Mouse (Mus musculus): ENCODE measurements around the gene Mlst8. TPM values are rescaled to one million over a fixed set of nuclear protein-coding genes. Genes with fewer than 3 reads are reported as not detected.

The Mlst8 gene
- 21.7 and 23.7 TPM in 2 replicates for polyA plus RNA-seq (2014; fragmentation: Nextera tagmentation; extraction: Ambion mirVana)

DNA sequence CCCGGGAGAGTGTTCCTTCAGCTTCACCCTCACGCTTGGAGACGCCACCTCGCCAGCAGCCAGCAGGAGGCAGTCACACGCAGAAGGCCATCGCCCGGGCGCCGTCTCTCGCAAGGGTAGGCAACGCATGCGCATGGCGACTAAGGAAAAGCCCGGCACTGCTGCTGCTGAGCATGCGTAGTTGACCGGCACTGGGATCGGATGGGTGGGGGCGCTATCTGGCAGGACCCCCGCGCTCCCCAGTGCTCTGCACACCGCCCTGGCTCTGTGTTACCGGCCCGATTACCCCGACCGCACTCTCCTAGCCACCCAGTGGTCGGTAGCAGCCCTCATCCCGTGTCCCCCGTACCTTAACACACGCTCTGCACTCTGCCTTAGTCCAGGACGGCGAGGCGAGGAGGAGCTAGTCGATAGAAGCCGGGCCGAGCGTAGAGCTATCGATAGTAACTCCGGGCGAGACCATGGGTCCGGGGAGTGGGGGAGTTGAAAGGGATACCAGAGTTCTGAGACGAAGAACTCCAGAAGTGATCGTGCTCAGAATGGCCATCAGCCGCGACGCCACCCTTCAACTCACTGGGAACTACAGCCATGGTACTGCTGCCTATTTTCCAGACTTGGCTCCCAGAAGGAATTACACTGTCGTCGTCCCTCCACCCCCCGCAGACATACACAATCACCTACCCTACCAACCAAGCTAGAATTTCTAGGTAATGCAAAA, at the start of gene Mlst8:
TSS of gene Mlst8 (minus strand) at position 416 of the 718 bp plus-strand sequence.
- Histone ChIP-seq H3K4me3 (ENCODE audit: low read depth, low read length) (peak within 1 kb of the TSS; percentile 83), H3K9ac (ENCODE audit: low read depth, low read length) (peak within 1 kb of the TSS; percentile 92), H3K9me3 (ENCODE audit: control insufficient read depth, low read length) (no peaks in the 10 kb centered on the region), H3K27ac (replicated peaks; ENCODE audit: low read depth, low read length) (peak within 1 kb of the TSS; percentile 91), H3K36me3 (ENCODE audit: control insufficient read depth, insufficient read depth, low read length) (peaks cover 36% of the 10 kb centered on the region), H3K27me3 (replicated peaks; ENCODE audit: control insufficient read depth, insufficient read depth, low read length) (no peaks in the 10 kb centered on the region), H3K4me2 (ENCODE audit: low read depth, low read length) (peak within 1 kb of the TSS; percentile 87), H3K4me1 (ENCODE audit: control insufficient read depth, insufficient read depth, low read length) (peaks cover 7% of the 10 kb centered on the region)
- WGBS = 0% methylated on average over 44 of the region's 48 CpGs
- DNase-seq (ENCODE audit: low spot score) (peak; percentile 97), ATAC-seq (ENCODE audit: low read depth) (peak; percentile 95)

- H3K36me3 ChIP-seq (ENCODE audit: control insufficient read depth, insufficient read depth, low read length) = peaks cover 24% of the 10 kb centered on the region
- no peak for ATAC-seq (ENCODE audit: low read depth)
- no peaks in the 10 kb centered on the region for H3K9me3 ChIP-seq (ENCODE audit: control insufficient read depth, low read length)
- H3K9ac ChIP-seq (ENCODE audit: low read depth, low read length) = peak overlapping the region; percentile 79
- H3K4me2 ChIP-seq (ENCODE audit: low read depth, low read length) = peak overlapping the region; percentile 90
- peak overlapping the region; percentile 58 for H3K4me3 ChIP-seq (ENCODE audit: low read depth, low read length)
- no peak for DNase-seq (ENCODE audit: low spot score)
- under 1% methylated on average over 8 of the region's 8 CpGs for WGBS
- H3K27me3 ChIP-seq (replicated peaks; ENCODE audit: control insufficient read depth, insufficient read depth, low read length) = no peaks in the 10 kb centered on the region
- peak overlapping the region; percentile 85 for H3K27ac ChIP-seq (replicated peaks; ENCODE audit: low read depth, low read length)
- peaks cover 24% of the 10 kb centered on the region for H3K4me1 ChIP-seq (ENCODE audit: control insufficient read depth, insufficient read depth, low read length)
Measured at GRCm38 (mm10) chr17:24528560-24528918, 49.7 kb upstream of the Mlst8 start.

DNA sequence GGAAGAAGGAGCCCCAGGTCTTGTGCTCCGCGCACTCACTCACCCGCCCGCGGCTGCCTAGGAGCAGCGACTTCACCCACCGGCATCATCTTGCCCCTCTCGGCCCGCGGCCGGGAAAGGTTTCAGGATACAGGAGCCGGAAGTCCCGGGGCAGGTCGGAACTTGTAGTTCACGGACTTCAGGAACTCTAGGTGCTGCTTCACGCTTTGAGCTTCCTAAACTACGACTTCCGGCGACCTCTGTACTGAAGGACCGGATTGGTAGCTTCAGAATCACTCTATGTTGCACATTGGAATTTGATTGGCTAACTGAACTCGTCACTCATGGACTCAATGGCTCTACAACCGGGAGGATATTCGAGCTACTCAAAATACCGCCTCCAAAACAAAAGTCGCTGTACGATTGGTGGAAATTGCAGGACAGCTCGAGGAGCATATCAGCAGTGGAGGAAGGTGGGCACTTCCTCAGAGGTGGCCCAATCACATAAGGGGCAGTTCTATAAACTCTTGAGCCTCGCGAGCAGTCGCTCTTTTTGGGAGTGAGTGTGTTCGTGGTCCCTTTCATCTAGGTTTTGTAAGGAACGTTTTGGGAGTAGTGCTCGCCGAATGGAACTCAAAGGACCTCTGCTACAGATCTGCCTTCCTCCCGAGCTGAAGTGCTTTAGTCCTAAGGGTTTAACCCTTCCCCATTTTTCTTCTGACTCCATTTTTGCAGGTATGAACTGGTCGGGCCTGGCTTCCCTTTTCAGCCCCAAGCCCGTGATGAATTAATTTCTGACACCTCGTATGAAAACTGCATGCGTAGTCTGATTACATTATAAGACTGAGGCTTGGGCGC, 49.1 kb upstream of the Mlst8 start, which contains the start of gene Traf7:
TSS of gene Traf7 (minus strand) at position 216 of the 837 bp plus-strand sequence.
- peak; percentile 98 for ATAC-seq (ENCODE audit: low read depth)
- Histone ChIP-seq H3K9ac (ENCODE audit: low read depth, low read length) (peak within 1 kb of the TSS; percentile 90), H3K27ac (replicated peaks; ENCODE audit: low read depth, low read length) (peak within 1 kb of the TSS; percentile 91), H3K4me1 (ENCODE audit: control insufficient read depth, insufficient read depth, low read length) (peaks cover 19% of the 10 kb centered on the region), H3K9me3 (ENCODE audit: control insufficient read depth, low read length) (no peaks in the 10 kb centered on the region), H3K27me3 (replicated peaks; ENCODE audit: control insufficient read depth, insufficient read depth, low read length) (no peaks in the 10 kb centered on the region), H3K4me3 (ENCODE audit: low read depth, low read length) (peak within 1 kb of the TSS; percentile 95), H3K36me3 (ENCODE audit: control insufficient read depth, insufficient read depth, low read length) (peaks cover 28% of the 10 kb centered on the region), H3K4me2 (ENCODE audit: low read depth, low read length) (peak within 1 kb of the TSS; percentile 90)
- DNase-seq (ENCODE audit: low spot score) = peak; percentile 100
- WGBS = under 1% methylated on average over 35 of the region's 40 CpGs

DNA sequence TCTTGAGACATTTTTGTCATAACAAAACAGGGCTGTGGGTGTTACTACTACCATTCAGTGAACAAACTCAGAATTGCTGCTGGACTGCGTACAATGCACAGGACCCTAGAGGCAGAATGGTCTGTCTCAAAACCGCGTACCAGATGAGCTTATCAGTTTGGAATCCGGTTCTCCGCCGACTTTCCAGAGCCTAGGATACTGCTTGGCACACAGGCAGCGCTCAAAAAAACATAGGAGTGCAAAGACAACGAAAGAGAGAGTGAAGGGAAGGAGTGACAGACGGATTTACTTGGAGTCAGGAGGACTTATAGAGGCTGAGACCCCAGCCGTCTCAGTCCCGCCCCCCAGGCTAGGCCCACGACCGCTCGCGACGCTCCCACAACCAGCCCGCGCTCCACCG, 48.4 kb upstream of the Mlst8 start:
- ATAC-seq (ENCODE audit: low read depth) (no peak; the same call in 1 of the 2 replicates), DNase-seq (ENCODE audit: low spot score) (peak; percentile 61)
- WGBS = 0% methylated on average over 13 of the region's 19 CpGs

GRCm38 (mm10) chr17:24524734-24525133, 45.9 kb upstream of the Mlst8 start:
- DNase-seq (ENCODE audit: low spot score) = peak; percentile 66

More for the DNA sequence above, 48.4 kb upstream of the Mlst8 start:
- peak overlapping the region; percentile 91 for H3K27ac ChIP-seq (replicated peaks; ENCODE audit: low read depth, low read length)
- peak overlapping the region; percentile 95 for H3K4me3 ChIP-seq (ENCODE audit: low read depth, low read length)
- H3K27me3 ChIP-seq (replicated peaks; ENCODE audit: control insufficient read depth, insufficient read depth, low read length) = no peaks in the 10 kb centered on the region
- peak overlapping the region; percentile 75 for H3K4me2 ChIP-seq (ENCODE audit: low read depth, low read length)
- peaks cover 17% of the 10 kb centered on the region for H3K4me1 ChIP-seq (ENCODE audit: control insufficient read depth, insufficient read depth, low read length)
- peaks cover 29% of the 10 kb centered on the region for H3K36me3 ChIP-seq (ENCODE audit: control insufficient read depth, insufficient read depth, low read length)
- H3K9ac ChIP-seq (ENCODE audit: low read depth, low read length) = peak overlapping the region; percentile 90
- no peaks in the 10 kb centered on the region for H3K9me3 ChIP-seq (ENCODE audit: control insufficient read depth, low read length)

DNA sequence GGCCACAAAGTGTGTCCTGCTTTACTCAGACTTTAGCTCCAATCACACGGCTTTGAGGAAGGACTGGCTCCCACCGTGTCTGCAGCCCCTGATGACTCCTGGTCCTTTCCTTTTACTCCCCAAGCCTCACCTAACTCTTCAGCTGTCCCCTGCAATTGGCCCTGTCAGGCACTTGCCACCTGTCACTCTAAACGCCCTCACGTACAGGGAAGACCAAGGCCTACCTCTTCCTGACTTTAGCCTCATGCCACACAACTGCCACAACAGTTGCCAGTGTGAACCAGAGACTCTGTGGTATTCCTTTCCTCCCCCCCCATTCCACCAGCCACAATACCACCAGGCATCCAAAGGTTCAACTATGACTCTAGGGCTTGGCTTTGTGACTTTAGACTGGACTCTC, 41.6 kb upstream of the Mlst8 start:
- Histone ChIP-seq H3K4me3 (ENCODE audit: low read depth, low read length) (no peak overlapping the region), H3K4me1 (ENCODE audit: control insufficient read depth, insufficient read depth, low read length) (no peaks in the 10 kb centered on the region), H3K9me3 (ENCODE audit: control insufficient read depth, low read length) (no peaks in the 10 kb centered on the region), H3K27me3 (replicated peaks; ENCODE audit: control insufficient read depth, insufficient read depth, low read length) (no peaks in the 10 kb centered on the region), H3K4me2 (ENCODE audit: low read depth, low read length) (no peak overlapping the region), H3K9ac (ENCODE audit: low read depth, low read length) (no peak overlapping the region; the same call in 1 of the 2 replicates), H3K27ac (replicated peaks; ENCODE audit: low read depth, low read length) (no peak overlapping the region), H3K36me3 (ENCODE audit: control insufficient read depth, insufficient read depth, low read length) (peaks cover 51% of the 10 kb centered on the region)
- no peak for ATAC-seq (ENCODE audit: low read depth)
- 99% methylated on average over 4 of the region's 4 CpGs for WGBS
- no peak for DNase-seq (ENCODE audit: low spot score)

More at GRCm38 (mm10) chr17:24524734-24525133, 45.9 kb upstream of the Mlst8 start:
- Histone ChIP-seq H3K27ac (replicated peaks; ENCODE audit: low read depth, low read length) (no peak overlapping the region; the same call in 1 of the 2 replicates), H3K9ac (ENCODE audit: low read depth, low read length) (peak overlapping the region; percentile 49; the same call in 1 of the 2 replicates), H3K9me3 (ENCODE audit: control insufficient read depth, low read length) (no peaks in the 10 kb centered on the region), H3K27me3 (replicated peaks; ENCODE audit: control insufficient read depth, insufficient read depth, low read length) (no peaks in the 10 kb centered on the region), H3K4me2 (ENCODE audit: low read depth, low read length) (no peak overlapping the region), H3K36me3 (ENCODE audit: control insufficient read depth, insufficient read depth, low read length) (peaks cover 23% of the 10 kb centered on the region), H3K4me1 (ENCODE audit: control insufficient read depth, insufficient read depth, low read length) (peaks cover 12% of the 10 kb centered on the region), H3K4me3 (ENCODE audit: low read depth, low read length) (no peak overlapping the region)
- ATAC-seq (ENCODE audit: low read depth) = no peak
- WGBS = 79% methylated on average over 2 of the region's 2 CpGs

DNA sequence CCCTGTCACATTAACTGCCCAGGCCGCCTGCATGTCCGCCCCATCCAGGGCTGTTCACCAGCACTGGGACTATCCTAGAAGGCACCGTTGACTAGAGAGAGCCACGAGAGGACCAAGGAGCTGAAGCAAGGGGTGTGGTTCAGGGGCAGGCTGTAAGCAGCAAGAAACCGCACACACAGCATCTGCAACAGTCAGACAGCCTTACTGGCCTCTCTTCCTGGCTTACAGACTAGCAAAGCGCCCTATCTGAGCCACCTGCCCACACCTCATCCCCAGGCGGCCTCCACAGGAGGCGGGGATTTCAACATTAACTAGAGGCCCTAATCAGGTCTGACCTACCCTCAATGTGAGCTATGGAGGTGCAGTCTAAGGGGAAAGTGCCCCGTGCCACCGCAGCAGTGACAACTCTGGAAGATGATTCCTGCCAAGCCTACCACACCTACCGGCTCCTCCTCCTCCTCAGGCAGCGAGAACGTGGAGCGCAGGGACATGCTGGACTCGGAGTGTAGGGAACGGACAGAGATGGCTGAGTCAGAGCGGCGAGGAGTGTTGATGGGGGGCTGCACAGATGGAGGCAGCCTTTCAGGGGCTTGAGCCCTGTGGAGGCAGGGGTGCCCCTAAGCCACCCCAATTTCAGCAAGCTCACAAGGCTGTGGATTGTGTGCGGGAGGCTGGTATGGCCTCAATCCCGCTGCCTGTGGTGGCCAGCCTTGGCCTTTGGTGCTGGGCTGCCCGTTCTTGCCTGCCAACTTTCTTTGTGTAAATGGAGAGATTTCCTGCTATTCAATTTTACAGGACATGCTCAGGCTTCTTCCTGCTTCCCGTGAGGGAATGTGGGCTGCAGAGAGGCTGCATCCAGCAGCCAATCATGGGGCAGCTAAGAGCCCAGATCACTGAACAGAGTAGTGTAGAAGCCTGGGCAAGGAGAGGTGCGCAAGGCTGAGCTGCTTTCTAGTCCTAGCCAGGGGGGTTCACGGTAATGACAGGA, 35.7 kb upstream of the Mlst8 start:
- H3K4me3 ChIP-seq (ENCODE audit: low read depth, low read length) = no peak overlapping the region
- DNase-seq (ENCODE audit: low spot score) (no peak), ATAC-seq (ENCODE audit: low read depth) (no peak)
- WGBS = 88% methylated on average over 22 of the region's 24 CpGs
- peak overlapping the region; percentile 12; the same call in 1 of the 2 replicates for H3K4me2 ChIP-seq (ENCODE audit: low read depth, low read length)
- no peaks in the 10 kb centered on the region for H3K27me3 ChIP-seq (replicated peaks; ENCODE audit: control insufficient read depth, insufficient read depth, low read length)
- H3K36me3 ChIP-seq (ENCODE audit: control insufficient read depth, insufficient read depth, low read length) = peaks cover 96% of the 10 kb centered on the region
- H3K4me1 ChIP-seq (ENCODE audit: control insufficient read depth, insufficient read depth, low read length) = no peaks in the 10 kb centered on the region
- H3K9ac ChIP-seq (ENCODE audit: low read depth, low read length) = peak overlapping the region; percentile 19; the same call in 1 of the 2 replicates
- no peaks in the 10 kb centered on the region for H3K9me3 ChIP-seq (ENCODE audit: control insufficient read depth, low read length)
- no peak overlapping the region; the same call in 1 of the 2 replicates for H3K27ac ChIP-seq (replicated peaks; ENCODE audit: low read depth, low read length)

Measured in embryonic facial prominence, embryonic 14.5 days (tissue).